Mouse (Mus musculus): ENCODE measurements around the gene Bcr. TPM values are rescaled to one million over a fixed set of nuclear protein-coding genes. Genes with fewer than 3 reads are reported as not detected.
"Not testable (repeated sequence)": the region's sequence is repeated elsewhere in the genome, so short reads cannot be mapped to it uniquely, and the experiment has no call there.

Gene Bcr
- polyA plus RNA-seq, 1 experiment from 2014 or later = 18.5 TPM

GRCm38 (mm10) chr10:75031345-75032114, 28.9 kb upstream of the Bcr start:
- Histone ChIP-seq H3K27ac (ENCODE audit: low read length) (no peak overlapping the region), H3K9ac (ENCODE audit: low read depth, low read length) (no peak overlapping the region), H3K9me3 (ENCODE audit: control insufficient read depth, low read length) (no peaks in the 10 kb centered on the region), H3K27me3 (replicated peaks; ENCODE audit: control insufficient read depth, insufficient read depth, low read length) (no peaks in the 10 kb centered on the region), H3K4me2 (ENCODE audit: low read depth, low read length) (no peak overlapping the region), H3K4me3 (ENCODE audit: low read length) (no peak overlapping the region), H3K36me3 (ENCODE audit: control insufficient read depth, insufficient read depth, low read length) (no peaks in the 10 kb centered on the region), H3K4me1 (ENCODE audit: control insufficient read depth, insufficient read depth, low read length) (no peaks in the 10 kb centered on the region)
- 43% methylated on average over 5 of the region's 5 CpGs for WGBS
- ATAC-seq = no peak

DNA sequence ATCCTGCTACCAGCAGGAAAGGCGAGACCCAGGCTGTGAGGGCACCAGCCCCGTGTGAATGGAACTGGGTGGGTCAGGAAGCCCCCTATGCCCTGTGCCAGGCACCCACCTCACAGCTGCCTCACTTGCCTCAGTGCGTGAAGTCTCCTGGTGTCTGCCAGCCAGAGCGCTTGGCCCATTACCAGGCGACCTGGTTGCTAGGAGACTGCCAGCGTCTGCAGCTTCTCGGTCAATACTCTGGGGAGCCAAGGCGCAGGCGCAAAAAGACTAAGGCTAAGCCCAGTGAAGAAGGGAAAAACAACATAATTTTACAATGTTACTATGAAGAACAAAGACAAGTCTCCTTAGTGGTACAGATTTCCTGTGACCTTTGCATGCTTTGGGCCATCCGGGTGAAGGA, 28.0 kb upstream of the Bcr start, which contains the start of gene Rsph14:
TSS of gene Rsph14 (minus strand) at position 192 of the 400 bp plus-strand sequence.
- 27% methylated on average over 10 of the region's 10 CpGs for WGBS
- no peak for ATAC-seq
- no peaks in the 10 kb centered on the region for H3K36me3 ChIP-seq (ENCODE audit: control insufficient read depth, insufficient read depth, low read length)
- no peak within 1 kb of the TSS for H3K4me3 ChIP-seq (ENCODE audit: low read length)
- no peak within 1 kb of the TSS for H3K9ac ChIP-seq (ENCODE audit: low read depth, low read length)
- H3K27me3 ChIP-seq (replicated peaks; ENCODE audit: control insufficient read depth, insufficient read depth, low read length) = no peaks in the 10 kb centered on the region
- peaks cover 4% of the 10 kb centered on the region for H3K4me1 ChIP-seq (ENCODE audit: control insufficient read depth, insufficient read depth, low read length)
- H3K4me2 ChIP-seq (ENCODE audit: low read depth, low read length) = no peak within 1 kb of the TSS
- H3K9me3 ChIP-seq (ENCODE audit: control insufficient read depth, low read length) = no peaks in the 10 kb centered on the region
- no peak within 1 kb of the TSS for H3K27ac ChIP-seq (ENCODE audit: low read length)

GRCm38 (mm10) chr10:75036883-75037379, 23.5 kb upstream of the Bcr start, which contains the start of gene Rab36:
Gene Rab36 (plus strand): TSS chr10:75037058.
- Histone ChIP-seq H3K27me3 (replicated peaks; ENCODE audit: control insufficient read depth, insufficient read depth, low read length) (no peaks in the 10 kb centered on the region), H3K27ac (ENCODE audit: low read length) (peak within 1 kb of the TSS; percentile 68), H3K36me3 (ENCODE audit: control insufficient read depth, insufficient read depth, low read length) (no peaks in the 10 kb centered on the region), H3K4me1 (ENCODE audit: control insufficient read depth, insufficient read depth, low read length) (peaks cover 7% of the 10 kb centered on the region), H3K9me3 (ENCODE audit: control insufficient read depth, low read length) (no peaks in the 10 kb centered on the region), H3K9ac (ENCODE audit: low read depth, low read length) (peak within 1 kb of the TSS; percentile 73), H3K4me3 (ENCODE audit: low read length) (peak within 1 kb of the TSS; percentile 51), H3K4me2 (ENCODE audit: low read depth, low read length) (peak within 1 kb of the TSS; percentile 75)
- under 1% methylated on average over 36 of the region's 36 CpGs for WGBS
- peak; percentile 98 for ATAC-seq

DNA sequence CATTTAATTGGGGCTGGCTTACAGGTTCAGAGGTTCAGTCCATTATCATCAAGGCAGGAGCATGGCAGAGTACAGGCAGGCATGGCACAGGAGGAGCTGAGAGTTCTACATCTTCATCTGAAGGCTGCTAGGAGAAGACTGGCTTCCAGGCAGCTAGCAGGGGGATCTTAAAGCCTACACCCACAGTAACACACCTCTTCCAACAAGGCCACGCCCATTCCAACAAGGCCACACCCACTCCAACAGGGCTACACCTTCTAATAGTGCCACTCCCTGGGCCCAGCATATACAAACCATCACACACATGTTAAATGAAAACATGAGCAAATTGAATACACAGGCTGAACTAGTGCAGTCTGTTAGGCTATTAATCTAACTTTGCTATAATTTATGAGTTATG, 18.3 kb upstream of the Bcr start:
- not testable (repeated sequence) for H3K36me3 ChIP-seq (ENCODE audit: control insufficient read depth, insufficient read depth, low read length); H3K4me2 ChIP-seq (ENCODE audit: low read depth, low read length); H3K9ac ChIP-seq (ENCODE audit: low read depth, low read length); H3K4me1 ChIP-seq (ENCODE audit: control insufficient read depth, insufficient read depth, low read length); H3K27me3 ChIP-seq (replicated peaks; ENCODE audit: control insufficient read depth, insufficient read depth, low read length); H3K27ac ChIP-seq (ENCODE audit: low read length); ATAC-seq; H3K4me3 ChIP-seq (ENCODE audit: low read length); H3K9me3 ChIP-seq (ENCODE audit: control insufficient read depth, low read length)
- 8% methylated on average over 1 of the region's 1 CpGs for WGBS

DNA sequence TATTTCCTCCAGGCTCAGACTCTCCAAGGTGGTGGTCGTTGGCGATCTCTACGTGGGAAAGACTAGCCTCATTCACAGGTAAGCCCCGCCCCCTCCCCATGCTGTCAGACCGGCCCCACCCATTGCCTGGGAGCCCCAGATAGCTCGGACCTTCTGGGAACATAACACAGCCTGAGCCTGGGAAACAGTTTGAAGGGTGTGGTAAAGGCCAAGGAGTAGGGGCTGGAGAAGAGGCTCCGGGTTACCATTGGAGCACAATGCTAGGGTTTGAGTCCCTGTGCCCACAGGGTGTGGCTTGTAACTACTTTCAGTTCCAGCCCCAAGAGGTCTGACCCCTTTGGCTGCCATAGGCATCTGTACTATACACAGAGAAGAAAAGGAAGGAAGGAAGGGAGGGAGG, 15.9 kb upstream of the Bcr start:
- Histone ChIP-seq H3K27me3 (replicated peaks; ENCODE audit: control insufficient read depth, insufficient read depth, low read length) (no peaks in the 10 kb centered on the region), H3K4me2 (ENCODE audit: low read depth, low read length) (no peak overlapping the region), H3K4me1 (ENCODE audit: control insufficient read depth, insufficient read depth, low read length) (no peaks in the 10 kb centered on the region), H3K4me3 (ENCODE audit: low read length) (no peak overlapping the region), H3K27ac (ENCODE audit: low read length) (no peak overlapping the region), H3K36me3 (ENCODE audit: control insufficient read depth, insufficient read depth, low read length) (no peaks in the 10 kb centered on the region), H3K9ac (ENCODE audit: low read depth, low read length) (no peak overlapping the region), H3K9me3 (ENCODE audit: control insufficient read depth, low read length) (no peaks in the 10 kb centered on the region)
- 28% methylated on average over 7 of the region's 7 CpGs for WGBS
- ATAC-seq = peak; percentile 36

GRCm38 (mm10) chr10:75045831-75046230, 14.6 kb upstream of the Bcr start:
- Histone ChIP-seq H3K4me1 (ENCODE audit: control insufficient read depth, insufficient read depth, low read length) (no peaks in the 10 kb centered on the region), H3K4me3 (ENCODE audit: low read length) (no peak overlapping the region), H3K4me2 (ENCODE audit: low read depth, low read length) (no peak overlapping the region), H3K27ac (ENCODE audit: low read length) (no peak overlapping the region), H3K36me3 (ENCODE audit: control insufficient read depth, insufficient read depth, low read length) (no peaks in the 10 kb centered on the region), H3K27me3 (replicated peaks; ENCODE audit: control insufficient read depth, insufficient read depth, low read length) (no peaks in the 10 kb centered on the region), H3K9ac (ENCODE audit: low read depth, low read length) (no peak overlapping the region), H3K9me3 (ENCODE audit: control insufficient read depth, low read length) (no peaks in the 10 kb centered on the region)
- WGBS = 91% methylated on average over 15 of the region's 15 CpGs
- peak; percentile 34; the same call in 1 of the 2 replicates for ATAC-seq

DNA sequence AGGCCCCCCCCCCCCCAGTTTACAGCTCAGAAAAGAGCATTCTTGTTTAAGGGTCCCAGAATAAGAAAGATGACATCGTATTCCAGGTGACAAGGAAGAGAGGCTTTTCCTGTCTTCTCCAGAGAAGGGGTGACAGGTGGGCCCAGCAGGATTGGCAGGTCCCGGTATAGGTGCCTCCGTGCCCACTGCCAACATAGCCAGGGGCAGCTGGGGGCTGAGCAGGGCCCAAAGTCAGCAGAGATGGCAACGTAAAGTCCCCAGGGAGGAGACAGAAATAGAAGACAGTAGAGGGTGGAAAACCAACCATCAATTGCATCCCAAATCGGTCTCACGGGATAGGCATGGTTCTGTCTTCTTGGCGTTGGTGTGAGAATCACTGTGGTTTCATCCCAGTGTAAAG, 11.7 kb upstream of the Bcr start:
- Histone ChIP-seq H3K36me3 (ENCODE audit: control insufficient read depth, insufficient read depth, low read length) (no peaks in the 10 kb centered on the region), H3K9ac (ENCODE audit: low read depth, low read length) (no peak overlapping the region), H3K4me2 (ENCODE audit: low read depth, low read length) (no peak overlapping the region), H3K9me3 (ENCODE audit: control insufficient read depth, low read length) (no peaks in the 10 kb centered on the region), H3K27ac (ENCODE audit: low read length) (no peak overlapping the region), H3K27me3 (replicated peaks; ENCODE audit: control insufficient read depth, insufficient read depth, low read length) (no peaks in the 10 kb centered on the region), H3K4me1 (ENCODE audit: control insufficient read depth, insufficient read depth, low read length) (0 out of 2 replicates have a peak, but pooled peaks cover 3% of the 10 kb centered on the region), H3K4me3 (ENCODE audit: low read length) (no peak overlapping the region)
- no peak for ATAC-seq
- 94% methylated on average over 7 of the region's 7 CpGs for WGBS

GRCm38 (mm10) chr10:75051364-75052074, 8.9 kb upstream of the Bcr start:
- no peaks in the 10 kb centered on the region for H3K27me3 ChIP-seq (replicated peaks; ENCODE audit: control insufficient read depth, insufficient read depth, low read length)
- no peak overlapping the region for H3K9ac ChIP-seq (ENCODE audit: low read depth, low read length)
- WGBS = 91% methylated on average over 21 of the region's 21 CpGs
- peaks cover 9% of the 10 kb centered on the region; the same call in 1 of the 2 replicates for H3K4me1 ChIP-seq (ENCODE audit: control insufficient read depth, insufficient read depth, low read length)
- H3K9me3 ChIP-seq (ENCODE audit: control insufficient read depth, low read length) = no peaks in the 10 kb centered on the region
- H3K4me2 ChIP-seq (ENCODE audit: low read depth, low read length) = no peak overlapping the region
- ATAC-seq = no peak
- no peaks in the 10 kb centered on the region for H3K36me3 ChIP-seq (ENCODE audit: control insufficient read depth, insufficient read depth, low read length)
- no peak overlapping the region for H3K4me3 ChIP-seq (ENCODE audit: low read length)
- no peak overlapping the region for H3K27ac ChIP-seq (ENCODE audit: low read length)

- H3K4me3 ChIP-seq (ENCODE audit: low read length) = no peak overlapping the region
- no peaks in the 10 kb centered on the region for H3K36me3 ChIP-seq (ENCODE audit: control insufficient read depth, insufficient read depth, low read length)
- H3K4me1 ChIP-seq (ENCODE audit: control insufficient read depth, insufficient read depth, low read length) = peaks cover 9% of the 10 kb centered on the region; the same call in 1 of the 2 replicates
- no peak overlapping the region for H3K27ac ChIP-seq (ENCODE audit: low read length)
- H3K27me3 ChIP-seq (replicated peaks; ENCODE audit: control insufficient read depth, insufficient read depth, low read length) = no peaks in the 10 kb centered on the region
- H3K9ac ChIP-seq (ENCODE audit: low read depth, low read length) = no peak overlapping the region
- no peak overlapping the region for H3K4me2 ChIP-seq (ENCODE audit: low read depth, low read length)
- ATAC-seq = no peak
- 73% methylated on average over 8 of the region's 8 CpGs for WGBS
- no peaks in the 10 kb centered on the region for H3K9me3 ChIP-seq (ENCODE audit: control insufficient read depth, low read length)
These were observed 7.5 kb upstream of the Bcr start for GRCm38 (mm10) chr10:75052902-75053301.
